8 mouse cellular contexts compared by ENCODE assay signal in genomic region chr5:48430459-48430858, GRCm38 (mm10).
DNase-seq lines count a peak whose midpoint lies in the region; ATAC-seq lines count a peak whose summit lies in the region.

No protein-coding gene starts in this region.

- no peaks in the 10 kb centered on the region for H3K27me3 ChIP-seq in intestine, embryonic 15.5 days (replicated peaks)

- no peaks in the 10 kb centered on the region for H3K4me1 ChIP-seq in intestine, embryonic 15.5 days (replicated peaks)

- peak; percentile 45 for DNase-seq in left cerebral cortex, adult 18-20 months (ENCODE audit: low spot score in 2 of 2)
- DNase-seq in left cerebral cortex, adult 8-10 months (ENCODE audit: low spot score in 2 of 2): no peak
- peak; percentile 11 for DNase-seq in WW6 (ENCODE audit: low read depth, low spot score)
- peak; percentile 75 for DNase-seq in embryo, embryonic 10 days (ENCODE audit: low spot score)
- peak; percentile 56 for DNase-seq in mesoderm, embryonic 11.5 days (ENCODE audit: low read depth, low spot score)
- no peak for DNase-seq in spleen, adult 12 weeks (ENCODE audit: low spot score)

- no peak overlapping the region for H3K4me3 ChIP-seq in intestine, embryonic 15.5 days (replicated peaks)

- no peak overlapping the region for H3K27ac ChIP-seq in intestine, embryonic 15.5 days

- H3K9ac ChIP-seq in intestine, embryonic 15.5 days: no peak overlapping the region

- no peaks in the 10 kb centered on the region for H3K36me3 ChIP-seq in intestine, embryonic 15.5 days

- peak; percentile 58; the same call in 1 of the 2 replicates for ATAC-seq in intestine, embryonic 15.5 days
- ATAC-seq in megakaryocyte, adult 5-6 weeks (ENCODE audit: poor library complexity, severe bottlenecking): no peak

- H3K4me2 ChIP-seq in intestine, embryonic 15.5 days (replicated peaks): no peak overlapping the region

- H3K9me3 ChIP-seq in intestine, embryonic 15.5 days: no peaks in the 10 kb centered on the region

Comparison
In these comparisons a context has a peak if more than half of its experiments do, and no peak if none do; other contexts are left out.
1. DNase-seq: peak in left cerebral cortex, adult 18-20 months (2 of 2), WW6 (single experiment), embryo, embryonic 10 days (single experiment) and mesoderm, embryonic 11.5 days (single experiment); none in left cerebral cortex, adult 8-10 months (0 of 2) and spleen, adult 12 weeks (single experiment).